Mouse (Mus musculus): ENCODE results near the gene Mad1l1. TPM values are rescaled to one million over a fixed set of nuclear protein-coding genes. Genes with fewer than 3 reads are reported as not detected.

The Mad1l1 gene
- total and polyA plus RNA-seq, 2 experiments: 6.7 to 14.4 TPM

DNA sequence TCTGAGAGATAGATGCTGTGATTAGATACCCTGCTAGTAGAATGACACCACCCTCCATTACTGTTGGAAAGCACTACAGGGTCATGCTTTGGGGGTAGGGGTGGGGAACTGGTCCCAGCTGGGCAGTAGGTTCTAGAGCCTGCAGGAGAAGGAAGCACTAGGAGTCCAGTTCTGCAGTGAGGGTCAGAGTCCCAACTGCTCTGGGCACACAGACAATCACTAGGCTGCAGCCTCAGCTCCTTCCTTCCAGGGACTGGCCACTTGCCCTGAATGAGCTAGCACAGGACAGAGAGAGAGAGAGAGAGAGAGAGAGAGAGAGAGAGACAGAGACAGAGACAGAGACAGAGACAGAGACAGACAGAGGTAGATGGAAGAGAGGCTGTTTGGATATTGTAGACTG lies 255.1 kb downstream of the Mad1l1 start:
- Histone ChIP-seq H3K27ac (replicated peaks; ENCODE audit: insufficient read depth, low read depth, low read length) (no peak overlapping the region), H3K9ac (ENCODE audit: low read depth, low read length) (no peak overlapping the region), H3K27me3 (ENCODE audit: control insufficient read depth, insufficient read depth, low read length) (no peaks in the 10 kb centered on the region), H3K79me2 (ENCODE audit: control insufficient read depth, insufficient read depth, low read length) (0 out of 2 replicates have a peak, but pooled peaks cover 3% of the 10 kb centered on the region), H3K4me1 (ENCODE audit: control insufficient read depth, insufficient read depth, low read length) (no peaks in the 10 kb centered on the region), H3K4me3 (ENCODE audit: insufficient read depth, low read depth, low read length) (no peak overlapping the region), H3K36me3 (ENCODE audit: control insufficient read depth, insufficient read depth, low read length) (0 out of 2 replicates have a peak, but pooled peaks cover 3% of the 10 kb centered on the region)
- TF ChIP-seq POLR2A (IDR thresholded peaks at IDR 0.05; ENCODE audit: extremely low read depth, insufficient read depth, low read length) (no peak), CTCF (IDR thresholded peaks at IDR 0.05; ENCODE audit: low read depth, low read length) (no peak)
- DNase-seq (ENCODE audit: extremely low read depth, low read depth, low spot score): no peak

DNA sequence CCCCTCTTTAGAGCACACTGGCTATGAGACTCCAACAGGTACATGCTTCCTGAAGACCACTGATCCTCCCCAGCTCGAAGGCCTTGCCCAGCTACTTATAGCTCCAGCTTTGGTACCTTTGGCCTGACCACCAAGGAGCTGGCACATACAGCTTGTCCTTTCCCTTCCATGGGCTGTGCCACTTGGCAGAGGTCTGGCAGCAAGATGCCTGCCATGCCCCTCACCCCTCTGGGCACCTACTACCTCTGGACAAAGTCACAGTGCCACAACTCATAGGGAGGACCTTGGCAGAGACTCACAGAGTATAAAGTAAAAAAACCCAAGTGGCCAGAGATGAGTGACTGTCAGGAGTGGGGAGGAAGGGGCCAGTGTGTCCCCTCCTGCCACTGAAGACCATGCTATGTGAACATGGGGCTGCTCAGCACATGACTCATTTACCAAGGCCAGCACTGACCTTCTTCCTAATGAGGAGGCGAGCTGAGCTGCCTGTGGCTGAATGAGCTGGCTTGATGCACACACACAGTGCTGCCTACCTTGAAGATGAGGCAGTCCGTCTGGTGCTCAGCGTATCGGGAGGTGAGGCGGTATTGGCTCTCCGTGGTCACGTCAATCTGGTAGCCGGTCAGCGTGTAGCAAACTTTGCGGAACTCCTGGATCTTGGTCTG lies 255.9 kb downstream of the Mad1l1 start:
- TF ChIP-seq CTCF (IDR thresholded peaks at IDR 0.05; ENCODE audit: low read depth, low read length) (no peak), POLR2A (IDR thresholded peaks at IDR 0.05; ENCODE audit: extremely low read depth, insufficient read depth, low read length) (no peak)
- no peak for DNase-seq (ENCODE audit: extremely low read depth, low read depth, low spot score)
- H3K79me2 ChIP-seq (ENCODE audit: control insufficient read depth, insufficient read depth, low read length): 0 out of 2 replicates have a peak, but pooled peaks cover 5% of the 10 kb centered on the region
- no peak overlapping the region for H3K4me3 ChIP-seq (ENCODE audit: insufficient read depth, low read depth, low read length)
- no peak overlapping the region for H3K9ac ChIP-seq (ENCODE audit: low read depth, low read length)
- H3K4me1 ChIP-seq (ENCODE audit: control insufficient read depth, insufficient read depth, low read length): no peaks in the 10 kb centered on the region
- H3K27ac ChIP-seq (replicated peaks; ENCODE audit: insufficient read depth, low read depth, low read length): no peak overlapping the region
- H3K27me3 ChIP-seq (ENCODE audit: control insufficient read depth, insufficient read depth, low read length): no peaks in the 10 kb centered on the region
- WGBS: 97% methylated on average over 11 of the region's 11 CpGs
- H3K36me3 ChIP-seq (ENCODE audit: control insufficient read depth, insufficient read depth, low read length): 0 out of 2 replicates have a peak, but pooled peaks cover 3% of the 10 kb centered on the region

DNA sequence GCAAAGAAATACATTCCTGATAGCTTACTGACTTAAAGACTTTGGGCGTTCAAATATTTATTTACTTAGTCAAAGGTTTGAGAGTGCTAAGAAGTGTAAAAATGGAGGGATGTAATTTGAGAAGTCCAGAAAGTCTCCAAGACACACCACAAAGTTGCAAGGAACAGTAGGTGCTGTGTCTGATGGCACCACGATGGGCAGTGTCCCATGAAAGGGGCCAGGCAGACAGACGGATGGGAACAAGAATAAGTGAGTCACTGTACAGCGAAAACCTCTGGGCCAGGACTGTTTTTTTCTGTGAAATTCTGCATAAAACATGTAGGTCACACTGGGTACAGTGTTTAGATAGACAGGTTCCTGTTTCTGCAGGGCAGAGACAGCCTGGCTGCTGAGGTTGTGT lies 256.8 kb downstream of the Mad1l1 start:
- H3K4me3 ChIP-seq (ENCODE audit: insufficient read depth, low read depth, low read length): no peak overlapping the region
- no peak for DNase-seq (ENCODE audit: extremely low read depth, low read depth, low spot score)
- TF ChIP-seq CTCF (IDR thresholded peaks at IDR 0.05; ENCODE audit: low read depth, low read length): no peak
- no peak for TF ChIP-seq POLR2A (IDR thresholded peaks at IDR 0.05; ENCODE audit: extremely low read depth, insufficient read depth, low read length)
- 0 out of 2 replicates have a peak, but pooled peaks cover 5% of the 10 kb centered on the region for H3K79me2 ChIP-seq (ENCODE audit: control insufficient read depth, insufficient read depth, low read length)
- no peaks in the 10 kb centered on the region for H3K27me3 ChIP-seq (ENCODE audit: control insufficient read depth, insufficient read depth, low read length)
- no peak overlapping the region for H3K27ac ChIP-seq (replicated peaks; ENCODE audit: insufficient read depth, low read depth, low read length)
- 95% methylated on average over 4 of the region's 4 CpGs for WGBS
- H3K4me1 ChIP-seq (ENCODE audit: control insufficient read depth, insufficient read depth, low read length): no peaks in the 10 kb centered on the region
- H3K9ac ChIP-seq (ENCODE audit: low read depth, low read length): no peak overlapping the region
- 0 out of 2 replicates have a peak, but pooled peaks cover 3% of the 10 kb centered on the region for H3K36me3 ChIP-seq (ENCODE audit: control insufficient read depth, insufficient read depth, low read length)

DNA sequence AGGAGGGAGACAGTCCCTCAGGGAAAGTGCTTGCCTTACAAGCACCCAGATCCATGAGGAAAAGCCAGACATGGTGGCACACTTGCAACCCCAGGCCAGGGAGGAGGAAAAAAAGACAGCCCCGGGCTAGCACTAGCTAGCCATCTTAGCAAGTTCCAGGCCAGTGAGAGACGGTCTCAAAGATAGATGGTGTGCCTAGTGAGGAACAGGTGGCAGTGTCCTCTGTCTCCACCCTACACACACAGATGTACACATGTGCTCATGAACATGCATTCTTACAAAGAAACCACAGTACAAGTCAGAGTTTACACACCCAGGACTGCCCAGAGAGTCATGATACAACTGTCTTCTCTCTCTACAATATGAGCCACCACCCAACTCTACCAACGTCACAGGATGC lies 258.5 kb downstream of the Mad1l1 start:
- no peak for DNase-seq (ENCODE audit: extremely low read depth, low read depth, low spot score)
- no peak overlapping the region for H3K4me3 ChIP-seq (ENCODE audit: insufficient read depth, low read depth, low read length)
- H3K79me2 ChIP-seq (ENCODE audit: control insufficient read depth, insufficient read depth, low read length): 0 out of 2 replicates have a peak, but pooled peaks cover 5% of the 10 kb centered on the region
- H3K4me1 ChIP-seq (ENCODE audit: control insufficient read depth, insufficient read depth, low read length): no peaks in the 10 kb centered on the region
- TF ChIP-seq CTCF (IDR thresholded peaks at IDR 0.05; ENCODE audit: low read depth, low read length): no peak
- no peak for TF ChIP-seq POLR2A (IDR thresholded peaks at IDR 0.05; ENCODE audit: extremely low read depth, insufficient read depth, low read length)
- H3K9ac ChIP-seq (ENCODE audit: low read depth, low read length): no peak overlapping the region
- H3K27me3 ChIP-seq (ENCODE audit: control insufficient read depth, insufficient read depth, low read length): no peaks in the 10 kb centered on the region
- H3K27ac ChIP-seq (replicated peaks; ENCODE audit: insufficient read depth, low read depth, low read length): no peak overlapping the region
- H3K36me3 ChIP-seq (ENCODE audit: control insufficient read depth, insufficient read depth, low read length): 0 out of 2 replicates have a peak, but pooled peaks cover 3% of the 10 kb centered on the region
- WGBS: 100% methylated on average over 3 of the region's 3 CpGs

DNA sequence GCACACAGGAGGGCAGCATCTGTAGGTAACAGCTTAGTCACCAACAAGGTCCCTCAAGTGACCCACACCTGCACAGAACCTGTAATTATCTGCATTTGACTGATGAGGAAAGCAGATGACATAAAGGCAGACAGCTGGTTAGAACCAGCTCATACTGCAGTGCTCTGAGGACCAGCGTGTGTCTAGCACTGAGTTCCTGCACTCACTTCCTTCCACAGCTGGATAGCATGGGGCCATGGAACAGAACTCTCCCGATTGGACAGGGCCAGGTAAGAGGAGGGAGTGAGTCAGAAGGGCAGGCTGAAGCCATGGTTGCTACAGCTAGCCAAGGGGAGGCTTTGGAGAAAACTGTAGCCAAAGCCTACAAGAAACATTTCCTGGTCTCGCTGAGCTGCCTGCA lies 259.0 kb downstream of the Mad1l1 start:
- no peak overlapping the region for H3K27ac ChIP-seq (replicated peaks; ENCODE audit: insufficient read depth, low read depth, low read length)
- no peaks in the 10 kb centered on the region for H3K27me3 ChIP-seq (ENCODE audit: control insufficient read depth, insufficient read depth, low read length)
- H3K9ac ChIP-seq (ENCODE audit: low read depth, low read length): no peak overlapping the region
- no peak overlapping the region for H3K4me3 ChIP-seq (ENCODE audit: insufficient read depth, low read depth, low read length)
- H3K36me3 ChIP-seq (ENCODE audit: control insufficient read depth, insufficient read depth, low read length): 0 out of 2 replicates have a peak, but pooled peaks cover 3% of the 10 kb centered on the region
- 83% methylated on average over 3 of the region's 3 CpGs for WGBS
- H3K4me1 ChIP-seq (ENCODE audit: control insufficient read depth, insufficient read depth, low read length): no peaks in the 10 kb centered on the region
- 0 out of 2 replicates have a peak, but pooled peaks cover 5% of the 10 kb centered on the region for H3K79me2 ChIP-seq (ENCODE audit: control insufficient read depth, insufficient read depth, low read length)
- TF ChIP-seq CTCF (IDR thresholded peaks at IDR 0.05; ENCODE audit: low read depth, low read length) (no peak), POLR2A (IDR thresholded peaks at IDR 0.05; ENCODE audit: extremely low read depth, insufficient read depth, low read length) (no peak)
- DNase-seq (ENCODE audit: extremely low read depth, low read depth, low spot score): no peak

DNA sequence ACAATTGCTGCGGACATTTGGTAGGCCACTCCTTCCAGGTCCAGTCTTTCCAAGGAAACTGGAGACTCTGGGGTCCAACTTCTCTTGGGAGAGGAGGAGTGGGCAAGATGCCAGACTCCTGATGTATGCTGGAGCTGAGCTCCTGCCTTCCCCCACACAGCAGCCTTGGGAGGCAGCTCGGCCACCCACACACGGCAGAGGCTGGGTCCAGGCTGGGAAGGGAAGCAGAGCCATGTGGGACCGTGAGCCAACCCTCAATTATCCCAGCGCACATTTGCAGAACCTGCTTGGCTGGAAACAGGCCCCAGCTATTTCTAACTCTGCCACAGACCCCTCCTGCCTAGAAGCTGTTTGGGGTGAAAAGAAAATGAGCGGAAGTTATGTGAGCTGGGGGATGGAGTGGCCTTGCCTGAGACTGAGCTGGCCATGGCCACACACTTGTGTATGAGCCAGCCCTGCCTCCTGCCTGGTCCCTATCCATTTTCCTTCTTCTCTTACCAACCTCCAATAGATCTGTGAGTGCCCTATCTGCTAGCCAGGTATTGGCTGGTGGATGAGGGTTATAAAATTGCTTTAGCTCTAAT lies 260.0 kb downstream of the Mad1l1 start:
- H3K9ac ChIP-seq (ENCODE audit: low read depth, low read length): no peak overlapping the region
- H3K27ac ChIP-seq (replicated peaks; ENCODE audit: insufficient read depth, low read depth, low read length): no peak overlapping the region
- no peak overlapping the region for H3K4me3 ChIP-seq (ENCODE audit: insufficient read depth, low read depth, low read length)
- 87% methylated on average over 6 of the region's 6 CpGs for WGBS
- no peaks in the 10 kb centered on the region for H3K4me1 ChIP-seq (ENCODE audit: control insufficient read depth, insufficient read depth, low read length)
- H3K36me3 ChIP-seq (ENCODE audit: control insufficient read depth, insufficient read depth, low read length): 0 out of 2 replicates have a peak, but pooled peaks cover 3% of the 10 kb centered on the region
- no peaks in the 10 kb centered on the region for H3K27me3 ChIP-seq (ENCODE audit: control insufficient read depth, insufficient read depth, low read length)
- TF ChIP-seq POLR2A (IDR thresholded peaks at IDR 0.05; ENCODE audit: extremely low read depth, insufficient read depth, low read length): no peak
- no peak for TF ChIP-seq CTCF (IDR thresholded peaks at IDR 0.05; ENCODE audit: low read depth, low read length)
- 0 out of 2 replicates have a peak, but pooled peaks cover 5% of the 10 kb centered on the region for H3K79me2 ChIP-seq (ENCODE audit: control insufficient read depth, insufficient read depth, low read length)
- no peak for DNase-seq (ENCODE audit: extremely low read depth, low read depth, low spot score)

Data from liver, adult 2 months (tissue).